In genomic region chr15:81745601-81746114, GRCm38 (mm10) we compare ENCODE assay signal across 8 mouse cellular contexts. TPM values are rescaled to one million over a fixed set of nuclear protein-coding genes. Genes with fewer than 3 reads are reported as not detected.
A peak's percentile ranks its signal among the peaks of the same experiment; 100 is the strongest.
DNase-seq lines count a peak whose midpoint lies in the region; ATAC-seq and TF ChIP-seq lines count a peak whose summit lies in the region.

No protein-coding gene starts in this region.

- peaks cover 23% of the 10 kb centered on the region for H3K79me3 ChIP-seq in C2C12 (ENCODE audit: low read depth)

- peak; percentile 89 for DNase-seq in adrenal gland, postnatal 14 days
- DNase-seq in forebrain, embryonic 10.5 days (ENCODE audit: extremely low spot score, low spot score): peak; percentile 76
- DNase-seq in kidney, postnatal 14 days: peak; percentile 76
- peak; percentile 62 for DNase-seq in lung, adult 2 months
- DNase-seq in thymus, postnatal 14 days: peak; percentile 82

- no peaks in the 10 kb centered on the region for H3K27me3 ChIP-seq in C2C12 (ENCODE audit: control insufficient read depth, insufficient read depth, insufficient read length)
- no peaks in the 10 kb centered on the region for H3K27me3 ChIP-seq in forebrain, embryonic 10.5 days (ENCODE audit: poor library complexity, severe bottlenecking)
- H3K27me3 ChIP-seq in heart, embryonic 16.5 days (ENCODE audit: control insufficient read depth, insufficient read depth, low read length): no peaks in the 10 kb centered on the region
- no peaks in the 10 kb centered on the region for H3K27me3 ChIP-seq in neural tube, embryonic 15.5 days (replicated peaks)

- WGBS in forebrain, embryonic 10.5 days: 1% methylated on average over 33 of the region's 33 CpGs
- under 1% methylated on average over 33 of the region's 33 CpGs for WGBS in heart, embryonic 16.5 days
- WGBS in lung, adult 2 months: under 1% methylated on average over 33 of the region's 33 CpGs
- under 1% methylated on average over 31 of the region's 33 CpGs for WGBS in neural tube, embryonic 15.5 days

- ATAC-seq in heart, embryonic 16.5 days (replicated peaks; ENCODE audit: extremely low read depth, insufficient read depth, low FRiP score): peak; percentile 58
- ATAC-seq in neural tube, embryonic 15.5 days (ENCODE audit: low FRiP score): peak; percentile 81

- peak overlapping the region; percentile 71 for H3K4me2 ChIP-seq in heart, embryonic 16.5 days (ENCODE audit: low read depth, low read length)
- peak overlapping the region; percentile 79 for H3K4me2 ChIP-seq in neural tube, embryonic 15.5 days

- peak overlapping the region; percentile 97 for H3K4me3 ChIP-seq in C2C12 (ENCODE audit: insufficient read depth, poor library complexity, severe bottlenecking)
- H3K4me3 ChIP-seq in forebrain, embryonic 10.5 days: peak overlapping the region; percentile 95
- peak overlapping the region; percentile 81 for H3K4me3 ChIP-seq in heart, embryonic 16.5 days (ENCODE audit: low read length)
- H3K4me3 ChIP-seq in lung, adult 2 months (replicated peaks; ENCODE audit: extremely low read depth, low read depth, low read length): peak overlapping the region; percentile 91
- peak overlapping the region; percentile 96 for H3K4me3 ChIP-seq in neural tube, embryonic 15.5 days (replicated peaks)

- H3ac ChIP-seq in C2C12 (ENCODE audit: control insufficient read depth, insufficient read length, low read depth): peak overlapping the region; percentile 85

- TF ChIP-seq POLR2A in lung, adult 2 months (IDR thresholded peaks at IDR 0.05; ENCODE audit: borderline replicate concordance, extremely low read depth, low read depth, low read length): no peak

- H3K4me1 ChIP-seq in forebrain, embryonic 10.5 days: peaks cover 23% of the 10 kb centered on the region
- peaks cover 19% of the 10 kb centered on the region for H3K4me1 ChIP-seq in heart, embryonic 16.5 days (ENCODE audit: control insufficient read depth, insufficient read depth, low read length)
- H3K4me1 ChIP-seq in lung, adult 2 months (ENCODE audit: control insufficient read depth, insufficient read depth, low read length): peaks cover 4% of the 10 kb centered on the region; the same call in 1 of the 2 replicates
- H3K4me1 ChIP-seq in neural tube, embryonic 15.5 days: peaks cover 31% of the 10 kb centered on the region

- peaks cover 59% of the 10 kb centered on the region for H3K79me2 ChIP-seq in C2C12 (ENCODE audit: control insufficient read depth, insufficient read depth)

- H3K9ac ChIP-seq in heart, embryonic 16.5 days (ENCODE audit: low read length): peak overlapping the region; percentile 98
- H3K9ac ChIP-seq in neural tube, embryonic 15.5 days (replicated peaks): peak overlapping the region; percentile 96

- no peaks in the 10 kb centered on the region for H3K36me3 ChIP-seq in C2C12 (ENCODE audit: control insufficient read depth, insufficient read depth)
- peaks cover 19% of the 10 kb centered on the region for H3K36me3 ChIP-seq in forebrain, embryonic 10.5 days (replicated peaks)
- H3K36me3 ChIP-seq in heart, embryonic 16.5 days (ENCODE audit: control insufficient read depth, insufficient read depth): no peaks in the 10 kb centered on the region
- no peaks in the 10 kb centered on the region for H3K36me3 ChIP-seq in neural tube, embryonic 15.5 days

- H3K27ac ChIP-seq in forebrain, embryonic 10.5 days: peak overlapping the region; percentile 98
- H3K27ac ChIP-seq in heart, embryonic 16.5 days (ENCODE audit: low read length): peak overlapping the region; percentile 87
- H3K27ac ChIP-seq in neural tube, embryonic 15.5 days (replicated peaks): peak overlapping the region; percentile 92

- no peak for TF ChIP-seq CTCF in C2C12 (IDR thresholded peaks at IDR 0.05; ENCODE audit: control insufficient read depth, insufficient read depth, insufficient read length)
- no peak for TF ChIP-seq CTCF in lung, adult 2 months (IDR thresholded peaks at IDR 0.05; ENCODE audit: insufficient read depth, low read length)

- no peaks in the 10 kb centered on the region for H3K9me3 ChIP-seq in forebrain, embryonic 10.5 days
- no peaks in the 10 kb centered on the region for H3K9me3 ChIP-seq in heart, embryonic 16.5 days (replicated peaks; ENCODE audit: control insufficient read depth, low read length)
- no peaks in the 10 kb centered on the region for H3K9me3 ChIP-seq in neural tube, embryonic 15.5 days (replicated peaks)

TF ChIP-seq in C2C12, 6 proteins besides CTCF, POLR2A, EP300 and RAD21:
- TF ChIP-seq MYOD1 (IDR thresholded peaks at IDR 0.05; ENCODE audit: control insufficient read depth, insufficient read length, low read depth) (no peak), MYOG (IDR thresholded peaks at IDR 0.05; ENCODE audit: control insufficient read depth, extremely low read depth, insufficient read length) (no peak)

RNA-seq across cellular contexts. Expression of gene Rangap1, which starts 0.3 kb away (rescaled TPM):
- 233 TPM for polyA plus RNA-seq in C2C12 (2012; fragmentation: generic; extraction: Trizol)
- 61.7 and 61.8 TPM in 2 replicates for total RNA-seq in adrenal gland, postnatal 14 days (2021)
- 196 and 198 TPM in 2 replicates for polyA plus RNA-seq in forebrain, embryonic 10.5 days (2016; fragmentation: Nextera tagmentation; extraction: Ambion mirVana)
- 75.9 and 83.6 TPM in 2 replicates for polyA plus RNA-seq in heart, embryonic 16.5 days (2015; fragmentation: Nextera tagmentation; extraction: Ambion mirVana)
- 19.7 and 26.5 TPM in 2 replicates for polyA plus RNA-seq in lung, adult 2 months (2012; rRNA removed)
- polyA plus RNA-seq in neural tube, embryonic 15.5 days (2015; fragmentation: Nextera tagmentation; extraction: Ambion mirVana): 127 and 128 TPM in 2 replicates

RNA-seq across cellular contexts. Expression of gene Zc3h7b, which starts 0.8 kb away (rescaled TPM):
- 46.9 TPM for polyA plus RNA-seq in C2C12 (2012; fragmentation: generic; extraction: Trizol)
- total RNA-seq in adrenal gland, postnatal 14 days (2021): 73.8 and 81.9 TPM in 2 replicates
- 43.4 and 44.3 TPM in 2 replicates for polyA plus RNA-seq in forebrain, embryonic 10.5 days (2016; fragmentation: Nextera tagmentation; extraction: Ambion mirVana)
- 18.0 and 19.2 TPM in 2 replicates for polyA plus RNA-seq in heart, embryonic 16.5 days (2015; fragmentation: Nextera tagmentation; extraction: Ambion mirVana)
- 47.5 and 52.4 TPM in 2 replicates for polyA plus RNA-seq in lung, adult 2 months (2012; rRNA removed)
- 41.7 and 41.9 TPM in 2 replicates for polyA plus RNA-seq in neural tube, embryonic 15.5 days (2015; fragmentation: Nextera tagmentation; extraction: Ambion mirVana)

RNA-seq across cellular contexts. Expression of gene Chadl, which starts 48.6 kb away (rescaled TPM):
- 1.5 TPM for polyA plus RNA-seq in C2C12 (2012; fragmentation: generic; extraction: Trizol)
- 5.2 TPM in 2 replicates for total RNA-seq in adrenal gland, postnatal 14 days (2021)
- polyA plus RNA-seq in forebrain, embryonic 10.5 days (2016; fragmentation: Nextera tagmentation; extraction: Ambion mirVana): 2.3 and 2.4 TPM in 2 replicates
- 1.2 and 1.7 TPM in 2 replicates for polyA plus RNA-seq in heart, embryonic 16.5 days (2015; fragmentation: Nextera tagmentation; extraction: Ambion mirVana)
- 3.5 and 6.5 TPM in 2 replicates for polyA plus RNA-seq in lung, adult 2 months (2012; rRNA removed)
- 31.7 and 34.9 TPM in 2 replicates for polyA plus RNA-seq in neural tube, embryonic 15.5 days (2015; fragmentation: Nextera tagmentation; extraction: Ambion mirVana)

RNA-seq across cellular contexts. Expression of gene Tef, which starts 56.6 kb away (rescaled TPM):
- 32.6 TPM for polyA plus RNA-seq in C2C12 (2012; fragmentation: generic; extraction: Trizol)
- total RNA-seq in adrenal gland, postnatal 14 days (2021): 71.4 and 98.5 TPM in 2 replicates
- 13.5 and 13.7 TPM in 2 replicates for polyA plus RNA-seq in forebrain, embryonic 10.5 days (2016; fragmentation: Nextera tagmentation; extraction: Ambion mirVana)
- polyA plus RNA-seq in heart, embryonic 16.5 days (2015; fragmentation: Nextera tagmentation; extraction: Ambion mirVana): 23.2 and 25.1 TPM in 2 replicates
- polyA plus RNA-seq in lung, adult 2 months (2012; rRNA removed): 95.4 and 99.7 TPM in 2 replicates
- polyA plus RNA-seq in neural tube, embryonic 15.5 days (2015; fragmentation: Nextera tagmentation; extraction: Ambion mirVana): 20.5 and 21.0 TPM in 2 replicates

Comparison
In these comparisons a context has a peak if more than half of its experiments do, and no peak if none do; other contexts are left out.
1. Peak in every context shown above with its lines: DNase-seq, ATAC-seq, H3K4me3 ChIP-seq and H3K27ac ChIP-seq.